13 mouse cellular contexts compared by ENCODE assay signal in the genomic region with DNA sequence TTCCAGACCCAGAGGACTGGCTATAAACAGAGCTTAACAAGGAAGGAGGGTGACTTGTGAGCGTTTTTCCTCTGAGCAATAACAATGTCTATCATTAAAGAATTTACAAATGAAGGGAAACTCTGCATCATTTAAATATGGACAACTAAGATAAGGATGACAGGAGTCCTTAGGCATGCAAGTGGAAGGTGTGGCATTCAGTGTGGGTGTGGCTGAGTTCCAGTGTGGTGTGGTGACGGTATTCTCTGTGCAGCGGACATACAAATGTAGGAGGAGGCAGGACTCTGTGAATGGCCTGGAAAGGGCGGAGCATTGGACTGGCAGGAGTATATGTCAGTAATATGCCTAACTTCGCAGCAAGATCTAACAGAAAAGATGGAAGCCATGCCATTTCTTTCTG. TPM values are rescaled to one million over a fixed set of nuclear protein-coding genes. Genes with fewer than 3 reads are reported as not detected.
A peak's percentile ranks its signal among the peaks of the same experiment; 100 is the strongest.
DNase-seq lines count a peak whose midpoint lies in the region; ATAC-seq and TF ChIP-seq lines count a peak whose summit lies in the region.
"Had no signal": no experiment of that assay in that cellular context is flagged by ENCODE, and none has a peak within 500 bp of the region (broad histone marks: within the 10 kb centered on the region; RNA-seq: fewer than 3 reads in every experiment).

No protein-coding gene starts in this region.

- H3K4me3 ChIP-seq in gastrocnemius, adult 2 months: no peak overlapping the region
- H3K4me3 ChIP-seq in liver, embryonic 14.5 days (ENCODE audit: insufficient read depth in 1 of 2, low read depth in 2 of 2, low read length in 2 of 2): no peak overlapping the region
- H3K4me3 ChIP-seq: limb, embryonic 13.5 days had no signal

- peaks cover 4 to 12% of the 10 kb centered on the region in 2 experiments; a peak in 3 of 4 replicates for H3K4me1 ChIP-seq in liver, embryonic 14.5 days (replicated peaks; ENCODE audit: control insufficient read depth in 2 of 2, insufficient read depth in 2 of 2, low read length in 1 of 2)
- H3K4me1 ChIP-seq: limb, embryonic 13.5 days had no signal

- H3K27ac ChIP-seq in gastrocnemius, adult 2 months: peak overlapping the region; percentile 58
- no peak overlapping the region for H3K27ac ChIP-seq in liver, embryonic 14.5 days
- H3K27ac ChIP-seq: limb, embryonic 13.5 days had no signal

- TF ChIP-seq EP300 in liver, embryonic 14.5 days (IDR thresholded peaks at IDR 0.05; ENCODE audit: low read depth): no peak

- H3K27me3 ChIP-seq in liver, embryonic 14.5 days (ENCODE audit: control insufficient read depth, insufficient read depth, low read length): no peaks in the 10 kb centered on the region
- H3K27me3 ChIP-seq: limb, embryonic 13.5 days had no signal

- peak overlapping the region; percentile 20 for H3K4me2 ChIP-seq in liver, embryonic 14.5 days (ENCODE audit: low read depth)
- H3K4me2 ChIP-seq: limb, embryonic 13.5 days had no signal

- intact Hi-C loops in gastrocnemius, adult 2 months (cut with DNase I): no loop called here
- intact Hi-C loops in left cerebral cortex, postnatal 36 days (cut with DNase I): no loop called here

- no peak for DNase-seq in gastrocnemius, adult 2 months
- no peak for DNase-seq in gastrocnemius, postnatal 10 days
- peak; percentile 14 for DNase-seq in urinary bladder, postnatal 14 days (ENCODE audit: low spot score)
- no peak for DNase-seq in urinary bladder, postnatal 36 days (ENCODE audit: low spot score in 2 of 2)
- DNase-seq in liver, embryonic 14.5 days (ENCODE audit: low read depth in 3 of 3, low spot score in 3 of 3): peak; percentile 61 to 66 (median 65)
- no peak for DNase-seq in adrenal gland, adult 18-20 months (ENCODE audit: low spot score in 2 of 2)
- DNase-seq in adrenal gland, postnatal 25 days: no peak
- DNase-seq in left cerebral cortex, postnatal 36 days (ENCODE audit: low spot score in 2 of 2): no peak
- DNase-seq: B cell, adult 2 months; cerebellum, adult 9-10 months; gastrocnemius, postnatal 36 days had no signal

- H3K9me3 ChIP-seq in liver, embryonic 14.5 days (ENCODE audit: control insufficient read depth, low read length): no peaks in the 10 kb centered on the region
- H3K9me3 ChIP-seq: limb, embryonic 13.5 days had no signal

- no peak overlapping the region for H3K9ac ChIP-seq in liver, embryonic 14.5 days (replicated peaks)
- H3K9ac ChIP-seq: limb, embryonic 13.5 days had no signal

- no peaks in the 10 kb centered on the region for H3K36me3 ChIP-seq in liver, embryonic 14.5 days (replicated peaks; ENCODE audit: control insufficient read depth, insufficient read depth, low read depth)
- H3K36me3 ChIP-seq: limb, embryonic 13.5 days had no signal

- peak; percentile 97 for ATAC-seq in liver, embryonic 14.5 days (ENCODE audit: insufficient read depth)
- ATAC-seq: activated CD4-positive, CD25-positive, alpha-beta regulatory T cell, adult 4 months had no signal

- 34% methylated on average over 5 of the region's 5 CpGs for WGBS in liver, embryonic 14.5 days (ENCODE audit: insufficient replicate concordance)

- no peak for TF ChIP-seq CTCF in gastrocnemius, adult 2 months (IDR thresholded peaks at IDR 0.05)
- TF ChIP-seq CTCF in liver, embryonic 14.5 days (IDR thresholded peaks at IDR 0.05; ENCODE audit: low read depth): no peak

RNA-seq across cellular contexts. Expression of gene Tm4sf1, which starts 24.3 kb away (rescaled TPM):
- total RNA-seq in gastrocnemius, adult 2 months (2021): 10 to 100 TPM; 15.6 to 20.9 TPM
- 10 to 100 TPM; 41.6 to 42.4 TPM for total RNA-seq in gastrocnemius, postnatal 10 days (2021)
- 3.0 and 7.5 TPM in 2 replicates for polyA plus RNA-seq in liver, embryonic 14.5 days (2012; rRNA removed)
- 10.7 and 12.8 TPM in 2 replicates for polyA plus RNA-seq in liver, embryonic 14.5 days (2014; fragmentation: Nextera tagmentation; extraction: Ambion mirVana)
- total RNA-seq in adrenal gland, adult 18-20 months (2021): 10 to 100 TPM; 51.2 to 97.8 TPM
- 32.1 and 44.9 TPM in 2 replicates for total RNA-seq in adrenal gland, postnatal 25 days (2021)
- total RNA-seq in left cerebral cortex, postnatal 36 days (2021): 10 to 100 TPM; 15.6 to 18.0 TPM

Comparison
In these comparisons a context has a peak if more than half of its experiments do, and no peak if none do; other contexts are left out.
1. DNase-seq: peak in urinary bladder, postnatal 14 days (single experiment) and liver, embryonic 14.5 days (3 of 3); none in gastrocnemius, adult 2 months (single experiment), gastrocnemius, postnatal 10 days (single experiment), urinary bladder, postnatal 36 days (0 of 2), adrenal gland, adult 18-20 months (0 of 2), adrenal gland, postnatal 25 days (single experiment) and left cerebral cortex, postnatal 36 days (0 of 2).